Mouse (Mus musculus): ENCODE data around the gene Pip5kl1. TPM values are rescaled to one million over a fixed set of nuclear protein-coding genes. Genes with fewer than 3 reads are reported as not detected.

Pip5kl1 gene
- total and polyA plus RNA-seq, 2 experiments from 2014 or later: 16.5 to 19.3 TPM

DNA sequence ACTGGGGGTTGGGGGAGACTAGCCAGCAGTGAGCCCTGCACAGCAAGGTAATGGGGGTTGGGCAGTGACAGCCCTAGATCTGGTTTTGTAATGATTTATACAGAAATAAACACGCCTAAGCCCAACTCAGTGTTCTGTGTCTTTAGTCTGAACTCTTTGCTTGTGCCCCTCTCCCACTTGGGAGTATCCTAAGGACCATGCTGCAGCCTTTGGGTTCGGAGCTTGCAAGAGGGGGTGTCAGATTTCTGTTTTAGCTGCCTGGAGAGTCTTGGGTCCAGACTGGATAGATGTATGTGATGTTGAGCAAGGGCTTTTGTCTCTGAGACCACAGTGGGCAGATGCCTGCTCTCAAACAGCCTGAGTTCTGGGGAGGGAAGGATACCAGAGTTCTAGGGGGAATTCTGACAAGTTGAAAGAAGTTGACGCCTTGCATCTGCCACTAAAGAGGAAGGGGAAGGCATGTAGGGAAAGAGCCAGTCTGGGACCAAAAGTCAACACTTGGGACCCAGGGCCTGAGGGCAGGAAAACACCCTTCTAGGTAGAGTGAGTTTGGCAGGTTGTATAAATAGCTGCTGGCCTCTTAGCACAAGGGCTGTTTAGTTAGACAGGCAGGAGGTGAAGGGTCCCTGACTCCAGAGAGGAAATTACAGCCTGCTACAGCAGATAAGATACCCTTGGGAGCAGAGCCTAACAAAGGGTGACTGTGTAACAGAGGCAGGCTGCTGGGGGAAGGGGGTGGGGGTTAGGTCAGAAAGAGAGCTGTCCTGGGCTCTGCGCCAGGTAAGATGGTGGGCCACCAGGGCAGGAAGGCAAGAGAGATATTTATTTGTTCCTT is 46.3 kb downstream of the Pip5kl1 start:
- whole genome bisulfite sequencing: 51% methylated on average over 4 of the region's 4 CpGs
- no peaks in the 10 kb centered on the region for H3K27me3 ChIP-seq (ENCODE audit: insufficient read depth, low read length)
- H3K4me2 ChIP-seq (ENCODE audit: low read depth, low read length, poor library complexity, severe bottlenecking): no peak overlapping the region
- no peaks in the 10 kb centered on the region for H3K9me3 ChIP-seq (ENCODE audit: low read length)
- ATAC-seq (ENCODE audit: low FRiP score) (no peak), DNase-seq (ENCODE audit: low spot score) (peak; percentile 61)
- no peak overlapping the region for H3K4me3 ChIP-seq (ENCODE audit: low read depth, low read length)
- H3K27ac ChIP-seq (ENCODE audit: low read depth, low read length): peak overlapping the region; percentile 43; the same call in 1 of the 2 replicates
- TF ChIP-seq CTCF (IDR thresholded peaks at IDR 0.05): no peak
- H3K4me1 ChIP-seq (ENCODE audit: insufficient read depth, low read length): peaks cover 2% of the 10 kb centered on the region; the same call in 1 of the 2 replicates
- no peak overlapping the region for H3K9ac ChIP-seq (replicated peaks; ENCODE audit: low read length, poor library complexity, severe bottlenecking)
- no peaks in the 10 kb centered on the region; the same call in 1 of the 2 replicates for H3K36me3 ChIP-seq (ENCODE audit: insufficient read depth, low read length)

DNA sequence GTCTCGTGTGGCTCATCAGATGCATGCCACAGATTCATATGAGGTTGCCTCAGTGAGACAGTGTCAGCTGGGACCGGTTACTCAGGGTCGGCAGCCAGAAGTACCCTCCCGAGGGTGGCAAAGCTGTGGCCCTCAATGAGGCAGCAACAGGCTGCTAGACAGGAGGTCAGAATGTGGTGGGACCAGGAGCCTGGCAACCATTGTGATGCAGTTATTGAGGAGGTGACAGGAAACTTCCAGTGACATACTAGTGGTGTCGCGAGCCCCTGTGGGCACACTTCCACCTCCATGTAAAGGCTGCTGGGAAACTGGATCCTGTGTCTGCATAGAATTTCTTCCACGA is 46.9 kb downstream of the Pip5kl1 start, which contains the start of gene Ak1:
Gene Ak1, plus strand, starts transcription at position 242 of the 343 bp plus-strand sequence.
- Histone ChIP-seq H3K36me3 (ENCODE audit: insufficient read depth, low read length) (no peaks in the 10 kb centered on the region), H3K9me3 (ENCODE audit: low read length) (no peaks in the 10 kb centered on the region), H3K27me3 (ENCODE audit: insufficient read depth, low read length) (no peaks in the 10 kb centered on the region), H3K9ac (replicated peaks; ENCODE audit: low read length, poor library complexity, severe bottlenecking) (no peak within 1 kb of the TSS), H3K27ac (ENCODE audit: low read depth, low read length) (peak within 1 kb of the TSS; percentile 43; the same call in 1 of the 2 replicates), H3K4me3 (ENCODE audit: low read depth, low read length) (no peak within 1 kb of the TSS), H3K4me2 (ENCODE audit: low read depth, low read length, poor library complexity, severe bottlenecking) (no peak within 1 kb of the TSS), H3K4me1 (ENCODE audit: insufficient read depth, low read length) (peaks cover 8% of the 10 kb centered on the region)
- no peak for TF ChIP-seq CTCF (IDR thresholded peaks at IDR 0.05)
- ATAC-seq (ENCODE audit: low FRiP score) (no peak), DNase-seq (ENCODE audit: low spot score) (no peak)
- 42% methylated on average over 7 of the region's 7 CpGs for WGBS

DNA sequence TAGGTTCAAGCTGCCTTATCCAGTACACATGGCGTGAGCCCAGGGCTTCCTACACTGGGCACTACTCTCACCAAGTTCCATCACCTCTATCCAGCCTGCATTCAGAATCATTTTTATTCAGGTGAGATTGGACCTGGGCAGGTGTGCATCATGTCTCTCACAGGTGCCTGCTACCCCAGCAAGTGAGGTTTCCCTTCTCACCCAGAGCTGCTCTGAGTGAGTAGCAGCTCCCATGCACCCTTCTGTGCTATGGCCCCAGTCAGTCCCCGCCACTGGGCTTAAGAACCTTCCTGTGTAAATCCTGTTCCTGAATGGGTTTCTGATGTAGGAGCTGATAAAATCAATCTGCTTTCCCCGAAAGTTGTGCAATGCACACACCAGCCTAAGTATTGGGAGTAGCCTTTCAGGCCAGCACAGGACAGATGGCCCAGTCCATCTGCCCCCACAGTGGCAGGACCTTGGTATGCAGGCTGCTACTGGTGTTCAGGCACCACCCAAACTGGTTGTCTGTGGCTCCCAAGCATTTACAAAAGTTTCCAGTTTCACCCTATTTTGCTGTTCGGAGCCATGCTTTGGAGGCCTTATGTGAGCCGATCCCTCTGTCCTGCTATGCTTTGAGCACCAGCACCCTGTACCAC is 49.6 kb downstream of the Pip5kl1 start:
- Histone ChIP-seq H3K9ac (replicated peaks; ENCODE audit: low read length, poor library complexity, severe bottlenecking) (no peak overlapping the region), H3K27me3 (ENCODE audit: insufficient read depth, low read length) (no peaks in the 10 kb centered on the region), H3K9me3 (ENCODE audit: low read length) (no peaks in the 10 kb centered on the region), H3K4me1 (ENCODE audit: insufficient read depth, low read length) (peaks cover 28% of the 10 kb centered on the region), H3K4me3 (ENCODE audit: low read depth, low read length) (no peak overlapping the region), H3K4me2 (ENCODE audit: low read depth, low read length, poor library complexity, severe bottlenecking) (no peak overlapping the region), H3K27ac (ENCODE audit: low read depth, low read length) (no peak overlapping the region), H3K36me3 (ENCODE audit: insufficient read depth, low read length) (no peaks in the 10 kb centered on the region)
- no peak for DNase-seq (ENCODE audit: low spot score)
- 81% methylated on average over 5 of the region's 5 CpGs for WGBS
- no peak for TF ChIP-seq CTCF (IDR thresholded peaks at IDR 0.05)
- no peak for ATAC-seq (ENCODE audit: low FRiP score)

DNA sequence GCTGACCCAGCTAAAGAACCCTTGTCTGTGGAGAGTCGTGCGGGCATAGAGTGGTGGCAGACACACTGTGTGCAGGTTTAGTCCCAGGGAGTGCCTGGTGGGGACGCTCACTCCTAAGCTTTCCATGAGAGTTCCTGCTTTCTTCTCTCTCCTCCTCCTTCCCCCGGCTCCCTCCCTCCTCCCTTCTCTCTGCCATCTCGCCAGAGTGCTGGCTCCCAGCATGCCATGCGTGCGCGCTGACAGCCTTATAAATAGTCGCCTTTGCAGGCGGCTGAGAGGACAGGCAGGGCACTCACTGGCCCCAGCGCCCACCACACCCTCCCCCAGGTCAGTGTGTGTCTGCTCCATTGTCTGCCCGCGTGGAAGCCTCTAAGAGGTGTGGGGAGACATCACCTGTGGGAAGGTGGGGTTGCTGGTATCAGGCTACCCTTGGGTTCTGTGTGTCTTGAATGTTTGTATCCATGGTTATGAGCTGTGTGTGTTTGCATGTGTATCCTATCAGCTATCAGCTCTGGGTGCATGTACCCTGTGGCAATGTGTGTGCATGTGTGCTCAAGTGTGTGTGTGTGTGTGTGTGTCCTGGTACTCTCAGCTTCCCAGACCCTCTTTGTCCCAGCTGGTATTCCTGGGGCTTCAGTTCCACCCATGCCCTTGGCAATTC is 50.7 kb downstream of the Pip5kl1 start:
- Histone ChIP-seq H3K4me3 (ENCODE audit: low read depth, low read length) (peak overlapping the region; percentile 38), H3K9me3 (ENCODE audit: low read length) (no peaks in the 10 kb centered on the region), H3K27me3 (ENCODE audit: insufficient read depth, low read length) (no peaks in the 10 kb centered on the region), H3K27ac (ENCODE audit: low read depth, low read length) (peak overlapping the region; percentile 84), H3K4me2 (ENCODE audit: low read depth, low read length, poor library complexity, severe bottlenecking) (peak overlapping the region; percentile 61), H3K9ac (replicated peaks; ENCODE audit: low read length, poor library complexity, severe bottlenecking) (peak overlapping the region; percentile 76), H3K4me1 (ENCODE audit: insufficient read depth, low read length) (peaks cover 29% of the 10 kb centered on the region), H3K36me3 (ENCODE audit: insufficient read depth, low read length) (no peaks in the 10 kb centered on the region)
- ATAC-seq (ENCODE audit: low FRiP score) (peak; percentile 69), DNase-seq (ENCODE audit: low spot score) (peak; percentile 87)
- peak; percentile 34 for TF ChIP-seq CTCF (IDR thresholded peaks at IDR 0.05)
- WGBS: 5% methylated on average over 13 of the region's 13 CpGs

DNA sequence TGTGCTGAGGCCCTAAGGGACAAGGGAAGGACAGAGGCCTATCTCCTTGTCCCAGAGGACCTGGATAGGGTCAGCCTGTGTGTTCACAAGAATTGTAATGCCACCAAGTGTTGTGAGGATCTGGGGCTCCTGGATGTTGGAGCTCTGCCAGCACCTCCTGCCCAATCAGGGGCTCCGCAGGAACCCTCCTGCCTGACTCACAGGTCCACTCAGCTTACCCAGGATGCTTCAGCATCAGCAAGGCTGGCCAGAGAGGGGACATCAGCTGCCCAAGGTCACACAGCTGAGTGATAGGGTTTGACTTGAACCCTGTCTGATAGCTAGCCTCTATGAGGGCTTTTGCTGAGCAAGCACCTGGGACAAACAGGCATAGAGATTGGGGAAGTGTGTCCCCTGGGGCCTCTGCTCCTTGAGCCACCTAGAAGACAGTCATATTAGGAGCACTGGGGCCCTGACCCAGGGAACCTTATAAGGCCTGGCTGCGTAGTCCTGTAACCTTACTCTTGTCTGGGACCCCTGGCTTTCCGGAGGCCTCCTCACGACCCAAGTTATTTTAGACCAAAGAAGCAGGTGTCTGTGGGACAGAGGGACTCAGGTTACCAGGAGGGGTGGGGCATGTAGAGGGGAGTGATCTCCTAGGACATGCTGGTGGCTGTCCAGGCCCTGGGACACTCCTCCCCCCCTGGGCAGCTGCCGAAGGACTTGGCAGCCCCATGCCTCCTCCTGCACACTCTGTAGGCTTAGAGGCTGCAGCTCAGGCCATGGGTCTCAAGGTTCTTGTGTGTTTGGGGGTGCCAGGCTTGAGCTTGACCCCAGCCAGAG is 51.5 kb downstream of the Pip5kl1 start:
- H3K27ac ChIP-seq (ENCODE audit: low read depth, low read length): peak overlapping the region; percentile 84
- no peak for TF ChIP-seq CTCF (IDR thresholded peaks at IDR 0.05)
- H3K9ac ChIP-seq (replicated peaks; ENCODE audit: low read length, poor library complexity, severe bottlenecking): peak overlapping the region; percentile 76
- H3K4me2 ChIP-seq (ENCODE audit: low read depth, low read length, poor library complexity, severe bottlenecking): peak overlapping the region; percentile 61
- peak overlapping the region; percentile 38 for H3K4me3 ChIP-seq (ENCODE audit: low read depth, low read length)
- ATAC-seq (ENCODE audit: low FRiP score) (peak; percentile 5; the same call in 1 of the 2 replicates), DNase-seq (ENCODE audit: low spot score) (peak; percentile 62)
- H3K27me3 ChIP-seq (ENCODE audit: insufficient read depth, low read length): no peaks in the 10 kb centered on the region
- 0 out of 2 replicates have a peak, but pooled peaks cover 2% of the 10 kb centered on the region for H3K36me3 ChIP-seq (ENCODE audit: insufficient read depth, low read length)
- WGBS: 56% methylated on average over 5 of the region's 5 CpGs
- H3K9me3 ChIP-seq (ENCODE audit: low read length): no peaks in the 10 kb centered on the region
- H3K4me1 ChIP-seq (ENCODE audit: insufficient read depth, low read length): peaks cover 29% of the 10 kb centered on the region

Data from midbrain, postnatal 0 days (tissue).